Mouse (Mus musculus): ENCODE data around the gene Atp6v0a2. TPM values are rescaled to one million over a fixed set of nuclear protein-coding genes. Genes with fewer than 3 reads are reported as not detected.
A peak's percentile ranks its signal among the peaks of the same experiment; 100 is the strongest.

Gene Atp6v0a2
- polyA plus RNA-seq, 1 experiment from 2014 or later, result 26.8 TPM

DNA sequence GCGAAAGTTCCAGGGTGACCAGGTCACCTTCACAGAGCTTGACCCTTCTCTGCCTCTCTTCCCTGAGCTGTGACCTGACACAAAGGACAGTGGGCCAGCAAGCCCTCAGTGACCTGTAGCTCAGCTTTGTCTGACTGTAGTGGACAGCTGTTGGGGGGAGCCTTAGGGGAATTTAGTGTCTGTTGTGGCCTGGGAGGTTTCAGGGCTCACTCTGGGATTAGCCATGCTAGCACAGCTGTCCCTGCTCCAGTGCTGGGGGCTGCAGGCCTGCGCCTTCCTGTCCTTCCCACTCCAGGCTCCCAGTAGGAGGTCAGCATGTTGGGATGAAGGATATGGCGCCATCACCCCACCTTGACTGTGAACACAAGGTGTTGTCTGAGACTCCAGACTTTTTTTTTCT, 7.8 kb downstream of the Atp6v0a2 start:
- no peak for DNase-seq (ENCODE audit: low spot score)
- ATAC-seq, result no peak
- no peaks in the 10 kb centered on the region for H3K27me3 ChIP-seq (replicated peaks; ENCODE audit: insufficient read depth, low read length)
- WGBS, result 94% methylated on average over 3 of the region's 3 CpGs
- H3K4me2 ChIP-seq (replicated peaks; ENCODE audit: low read depth, low read length), result no peak overlapping the region
- TF ChIP-seq EP300 (IDR thresholded peaks at IDR 0.05), result no peak
- TF ChIP-seq CTCF (IDR thresholded peaks at IDR 0.05), result no peak
- H3K27ac ChIP-seq (ENCODE audit: low read length), result no peak overlapping the region
- no peaks in the 10 kb centered on the region for H3K4me1 ChIP-seq (ENCODE audit: insufficient read depth, low read depth, low read length)
- no peak overlapping the region for H3K4me3 ChIP-seq (ENCODE audit: low read depth, low read length)
- H3K9me3 ChIP-seq (ENCODE audit: low read length), result no peaks in the 10 kb centered on the region
- H3K9ac ChIP-seq (replicated peaks; ENCODE audit: low read depth), result no peak overlapping the region
- H3K36me3 ChIP-seq (ENCODE audit: insufficient read depth, low read length), result peaks cover 40% of the 10 kb centered on the region

DNA sequence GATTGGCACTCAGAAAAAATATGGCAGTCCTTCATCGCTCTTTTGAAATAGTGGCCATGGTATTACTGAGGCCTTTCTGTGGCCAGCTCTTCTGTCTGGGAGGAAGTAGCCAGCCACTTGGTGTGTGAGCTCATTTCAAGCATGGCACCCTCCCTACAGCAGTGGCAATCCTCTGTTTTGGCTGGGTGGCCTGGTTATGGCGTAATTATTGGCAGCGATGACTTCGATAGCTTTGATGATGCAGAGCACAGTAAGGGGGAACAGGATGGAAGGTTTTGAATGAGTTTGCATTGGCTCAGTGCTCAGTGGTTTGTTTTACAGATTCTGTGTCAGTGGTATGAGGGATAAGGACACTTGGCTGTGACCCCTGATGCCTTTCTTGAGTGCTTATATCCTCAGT, 8.3 kb downstream of the Atp6v0a2 start:
- Histone ChIP-seq H3K4me2 (replicated peaks; ENCODE audit: low read depth, low read length) (no peak overlapping the region), H3K9me3 (ENCODE audit: low read length) (no peaks in the 10 kb centered on the region), H3K27me3 (replicated peaks; ENCODE audit: insufficient read depth, low read length) (no peaks in the 10 kb centered on the region), H3K4me3 (ENCODE audit: low read depth, low read length) (no peak overlapping the region), H3K9ac (replicated peaks; ENCODE audit: low read depth) (no peak overlapping the region), H3K36me3 (ENCODE audit: insufficient read depth, low read length) (peaks cover 45% of the 10 kb centered on the region), H3K27ac (ENCODE audit: low read length) (no peak overlapping the region), H3K4me1 (ENCODE audit: insufficient read depth, low read depth, low read length) (no peaks in the 10 kb centered on the region)
- TF ChIP-seq EP300 (IDR thresholded peaks at IDR 0.05) (no peak), CTCF (IDR thresholded peaks at IDR 0.05) (no peak)
- 95% methylated on average over 4 of the region's 4 CpGs for WGBS
- DNase-seq (ENCODE audit: low spot score) (no peak), ATAC-seq (no peak)

DNA sequence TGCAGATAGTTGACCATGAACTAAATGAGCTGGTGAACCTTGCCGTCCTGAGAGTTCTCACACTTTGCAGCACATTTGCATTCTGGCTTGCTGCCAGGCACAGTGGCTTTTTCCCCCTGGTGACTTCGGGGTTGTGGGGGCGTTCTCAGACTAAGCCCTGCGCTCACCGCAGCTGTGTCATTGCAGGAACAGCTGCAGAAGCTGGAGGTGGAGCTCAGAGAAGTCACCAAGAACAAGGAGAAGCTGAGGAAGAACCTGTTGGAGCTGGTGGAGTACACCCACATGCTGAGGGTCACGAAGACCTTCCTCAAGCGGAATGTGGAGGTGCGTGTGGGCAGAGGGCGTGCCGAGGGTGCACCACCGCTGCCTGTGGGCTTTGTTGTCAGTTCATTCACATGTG, 8.9 kb downstream of the Atp6v0a2 start:
- no peak overlapping the region for H3K9ac ChIP-seq (replicated peaks; ENCODE audit: low read depth)
- no peak for DNase-seq (ENCODE audit: low spot score)
- H3K4me2 ChIP-seq (replicated peaks; ENCODE audit: low read depth, low read length), result no peak overlapping the region
- H3K4me1 ChIP-seq (ENCODE audit: insufficient read depth, low read depth, low read length), result no peaks in the 10 kb centered on the region
- WGBS, result 84% methylated on average over 11 of the region's 11 CpGs
- H3K36me3 ChIP-seq (ENCODE audit: insufficient read depth, low read length), result peaks cover 47% of the 10 kb centered on the region
- no peaks in the 10 kb centered on the region for H3K9me3 ChIP-seq (ENCODE audit: low read length)
- no peak overlapping the region for H3K27ac ChIP-seq (ENCODE audit: low read length)
- no peak overlapping the region for H3K4me3 ChIP-seq (ENCODE audit: low read depth, low read length)
- ATAC-seq, result no peak
- no peaks in the 10 kb centered on the region for H3K27me3 ChIP-seq (replicated peaks; ENCODE audit: insufficient read depth, low read length)
- TF ChIP-seq EP300 (IDR thresholded peaks at IDR 0.05), result no peak
- no peak for TF ChIP-seq CTCF (IDR thresholded peaks at IDR 0.05)

DNA sequence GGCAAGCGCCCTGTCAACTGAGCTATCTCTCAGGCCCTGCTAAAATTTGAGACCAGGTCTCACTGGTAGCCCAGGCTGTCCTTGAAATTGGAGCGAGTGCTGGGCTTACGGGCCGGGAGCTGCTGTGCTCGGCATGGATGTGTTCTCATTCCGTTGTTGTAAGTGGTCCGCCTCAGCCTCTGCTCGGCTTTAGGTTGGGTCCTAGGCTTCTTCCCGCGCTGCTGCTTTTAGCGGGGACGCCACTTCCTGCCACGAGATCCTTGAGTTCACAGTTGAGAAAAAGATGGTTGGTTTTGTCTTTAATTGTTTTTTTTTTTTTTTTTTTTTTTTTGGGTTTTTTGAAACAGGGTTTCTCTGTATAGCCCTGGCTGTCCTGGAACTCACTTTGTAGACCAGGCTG, 9.5 kb downstream of the Atp6v0a2 start:
- no peak overlapping the region for H3K9ac ChIP-seq (replicated peaks; ENCODE audit: low read depth)
- no peaks in the 10 kb centered on the region for H3K9me3 ChIP-seq (ENCODE audit: low read length)
- 93% methylated on average over 13 of the region's 13 CpGs for WGBS
- H3K4me2 ChIP-seq (replicated peaks; ENCODE audit: low read depth, low read length), result no peak overlapping the region
- DNase-seq (ENCODE audit: low spot score) (no peak), ATAC-seq (no peak)
- peaks cover 51% of the 10 kb centered on the region for H3K36me3 ChIP-seq (ENCODE audit: insufficient read depth, low read length)
- no peak for TF ChIP-seq CTCF (IDR thresholded peaks at IDR 0.05)
- TF ChIP-seq EP300 (IDR thresholded peaks at IDR 0.05), result no peak
- no peaks in the 10 kb centered on the region for H3K27me3 ChIP-seq (replicated peaks; ENCODE audit: insufficient read depth, low read length)
- H3K27ac ChIP-seq (ENCODE audit: low read length), result no peak overlapping the region
- H3K4me1 ChIP-seq (ENCODE audit: insufficient read depth, low read depth, low read length), result no peaks in the 10 kb centered on the region
- H3K4me3 ChIP-seq (ENCODE audit: low read depth, low read length), result no peak overlapping the region

DNA sequence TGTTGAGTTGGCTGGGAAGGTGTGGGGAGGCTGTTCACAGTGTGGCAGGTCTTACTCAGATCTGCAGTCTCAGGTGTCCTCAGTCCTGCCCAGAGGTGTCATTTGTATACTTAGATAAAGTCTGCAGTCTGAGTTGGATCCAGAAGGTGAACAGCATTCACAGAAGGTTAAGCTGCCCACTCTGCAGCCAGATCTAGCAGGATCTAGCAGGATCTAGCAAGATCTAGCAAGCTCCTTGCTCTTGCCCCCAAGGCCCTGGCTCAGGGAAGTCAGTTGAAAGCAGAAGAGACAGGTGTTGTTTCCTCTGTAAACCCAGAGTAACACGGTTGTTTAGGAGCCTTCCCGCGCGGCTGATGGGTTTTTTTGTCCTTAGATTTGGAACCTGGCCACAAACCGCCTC, 85.4 kb downstream of the Atp6v0a2 start:
- WGBS, result 80% methylated on average over 5 of the region's 5 CpGs
- no peak for TF ChIP-seq CTCF (IDR thresholded peaks at IDR 0.05)
- no peak for TF ChIP-seq EP300 (IDR thresholded peaks at IDR 0.05)
- Histone ChIP-seq H3K9ac (replicated peaks; ENCODE audit: low read depth) (no peak overlapping the region), H3K27me3 (replicated peaks; ENCODE audit: insufficient read depth, low read length) (no peaks in the 10 kb centered on the region), H3K4me3 (ENCODE audit: low read depth, low read length) (no peak overlapping the region), H3K9me3 (ENCODE audit: low read length) (no peaks in the 10 kb centered on the region), H3K4me1 (ENCODE audit: insufficient read depth, low read depth, low read length) (no peaks in the 10 kb centered on the region), H3K27ac (ENCODE audit: low read length) (no peak overlapping the region), H3K4me2 (replicated peaks; ENCODE audit: low read depth, low read length) (no peak overlapping the region), H3K36me3 (ENCODE audit: insufficient read depth, low read length) (peaks cover 38% of the 10 kb centered on the region)
- DNase-seq (ENCODE audit: low spot score) (no peak), ATAC-seq (no peak)

DNA sequence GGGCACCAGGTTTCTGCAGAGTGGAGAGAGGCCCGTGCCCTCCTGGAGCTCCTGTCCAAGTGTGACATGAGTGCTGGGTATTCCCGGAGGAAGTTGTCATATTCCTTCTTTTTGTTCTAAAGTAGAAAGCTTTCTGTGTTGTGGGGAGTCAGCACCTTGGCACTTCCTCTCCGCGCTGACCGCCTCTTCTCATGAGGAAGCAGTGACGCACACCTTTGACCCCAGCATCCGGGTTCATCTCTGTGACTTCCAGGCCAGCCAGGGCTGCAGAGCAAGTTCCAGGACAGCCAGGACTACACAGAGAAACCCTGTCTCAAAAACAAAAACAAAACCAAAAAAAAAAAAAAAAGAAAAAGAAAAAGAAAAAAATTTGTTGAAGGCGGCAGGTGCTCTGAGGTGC, 86.8 kb downstream of the Atp6v0a2 start:
- peak; percentile 7 for DNase-seq (ENCODE audit: low spot score)
- Histone ChIP-seq H3K4me1 (ENCODE audit: insufficient read depth, low read depth, low read length) (no peaks in the 10 kb centered on the region), H3K4me3 (ENCODE audit: low read depth, low read length) (no peak overlapping the region), H3K9ac (replicated peaks; ENCODE audit: low read depth) (no peak overlapping the region), H3K27me3 (replicated peaks; ENCODE audit: insufficient read depth, low read length) (no peaks in the 10 kb centered on the region), H3K27ac (ENCODE audit: low read length) (no peak overlapping the region), H3K9me3 (ENCODE audit: low read length) (no peaks in the 10 kb centered on the region), H3K4me2 (replicated peaks; ENCODE audit: low read depth, low read length) (no peak overlapping the region), H3K36me3 (ENCODE audit: insufficient read depth, low read length) (peaks cover 52% of the 10 kb centered on the region)
- TF ChIP-seq CTCF (IDR thresholded peaks at IDR 0.05), result no peak
- no peak for TF ChIP-seq EP300 (IDR thresholded peaks at IDR 0.05)
- WGBS, result 75% methylated on average over 8 of the region's 8 CpGs
- ATAC-seq, result peak; percentile 33; the same call in 1 of the 2 replicates

DNA sequence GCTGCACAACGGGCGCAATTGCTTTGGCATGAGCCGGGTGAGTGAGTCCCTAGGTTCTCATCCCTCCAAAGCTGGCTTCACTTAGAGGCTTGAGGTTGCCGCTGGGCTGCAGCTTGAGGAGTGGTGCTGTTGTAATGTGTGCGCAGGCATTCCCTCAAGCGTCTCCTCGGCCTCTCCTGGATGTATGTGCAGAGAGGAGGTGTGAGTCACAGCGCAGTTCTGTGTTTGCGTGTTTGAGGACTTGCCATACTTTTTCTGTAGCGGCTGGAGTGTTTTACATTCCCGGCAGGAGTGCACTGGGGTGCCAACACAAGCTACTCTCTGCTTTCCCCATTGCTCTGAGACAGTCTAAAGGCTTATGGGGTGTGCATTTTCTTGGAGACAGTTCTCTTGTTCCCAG, 89.6 kb downstream of the Atp6v0a2 start:
- H3K4me2 ChIP-seq (replicated peaks; ENCODE audit: low read depth, low read length), result no peak overlapping the region
- H3K4me3 ChIP-seq (ENCODE audit: low read depth, low read length), result no peak overlapping the region
- no peak overlapping the region for H3K27ac ChIP-seq (ENCODE audit: low read length)
- WGBS, result 90% methylated on average over 11 of the region's 11 CpGs
- H3K4me1 ChIP-seq (ENCODE audit: insufficient read depth, low read depth, low read length), result no peaks in the 10 kb centered on the region
- ATAC-seq, result no peak
- H3K36me3 ChIP-seq (ENCODE audit: insufficient read depth, low read length), result peaks cover 65% of the 10 kb centered on the region
- no peak for DNase-seq (ENCODE audit: low spot score)
- no peak overlapping the region for H3K9ac ChIP-seq (replicated peaks; ENCODE audit: low read depth)
- H3K27me3 ChIP-seq (replicated peaks; ENCODE audit: insufficient read depth, low read length), result no peaks in the 10 kb centered on the region
- TF ChIP-seq CTCF (IDR thresholded peaks at IDR 0.05) (no peak), EP300 (IDR thresholded peaks at IDR 0.05) (no peak)
- H3K9me3 ChIP-seq (ENCODE audit: low read length), result no peaks in the 10 kb centered on the region

Measured in lung, postnatal 0 days (tissue).